Mouse (Mus musculus) midbrain, postnatal 0 days (tissue): ENCODE results near the gene 2900026A02Rik. TPM values are rescaled to one million over a fixed set of nuclear protein-coding genes. Genes with fewer than 3 reads are reported as not detected.

Experiments used
- ATAC-seq: fragments of 200-750 bp; cut with Nextera tagmentation; 2 replicates; pipeline ENCODE4 v1.8.0; 2017; ENCODE audit warnings: moderate number of reproducible peaks, mild to moderate bottlenecking, moderate TSS enrichment, moderate library complexity; ENCODE audit not compliant: low FRiP score
- DNase-seq: peaks from one replicate; pipeline ENCODE4 v3.0.0-alpha.2; 2015; ENCODE audit warnings: low spot score
- H3K27ac ChIP-seq: fragments of 300-500 bp; sonication (generic); 2 replicates; pipeline ENCODE4 v1.5.1; 2014; ENCODE audit warnings: low read depth, mild to moderate bottlenecking, low read length, mixed read lengths
- H3K27me3 ChIP-seq: fragments of 300-500 bp; sonication (generic); 2 replicates; pipeline ENCODE4 v1.6.1; 2014; ENCODE audit warnings: low read length, control low read depth, mixed read lengths; ENCODE audit not compliant: insufficient read depth
- H3K36me3 ChIP-seq: fragments of 300-500 bp; sonication (generic); 2 replicates; pipeline ENCODE4 v1.6.1; 2014; ENCODE audit warnings: low read length, control low read depth, mixed read lengths; ENCODE audit not compliant: insufficient read depth
- H3K4me1 ChIP-seq: fragments of 300-500 bp; sonication (generic); 2 replicates; pipeline ENCODE4 v1.6.1; 2014; ENCODE audit warnings: mild to moderate bottlenecking, control low read depth, antibody characterized with exemption, low read length, mixed read lengths; ENCODE audit not compliant: insufficient read depth
- H3K4me2 ChIP-seq: fragments of 300-500 bp; sonication (generic); 2 replicates; pipeline ENCODE4 v1.6.1; 2014; ENCODE audit warnings: low read depth, mild to moderate bottlenecking, low read length, mixed read lengths; ENCODE audit not compliant: poor library complexity, severe bottlenecking
- H3K4me3 ChIP-seq: fragments of 300-500 bp; sonication (generic); 2 replicates; pipeline ENCODE4 v1.5.1; 2014; ENCODE audit warnings: low read depth, mild to moderate bottlenecking, low read length, moderate library complexity
- H3K9ac ChIP-seq: fragments of 300-500 bp; sonication (generic); replicated peaks from 2 replicates; pipeline ENCODE4 v1.6.1; 2014; ENCODE audit warnings: mild to moderate bottlenecking, low read length, moderate library complexity, mixed read lengths; ENCODE audit not compliant: poor library complexity, severe bottlenecking
- H3K9me3 ChIP-seq: fragments of 300-500 bp; sonication (generic); 2 replicates; pipeline ENCODE4 v1.6.1; 2016; ENCODE audit warnings: low read length, control low read depth
- CTCF ChIP-seq: IDR thresholded peaks from 2 replicates; pipeline ENCODE4 v1.5.1; 2016; ENCODE audit warnings: antibody characterized with exemption, mild to moderate bottlenecking
- WGBS: fragments of 180-500 bp; shearing (Covaris S2); extraction: QIAGEN DNeasy Blood & Tissue Kit; methylation state at CpG from one replicate; pipeline ENCODE4 v1.1.7; 2014; 5-methylcytosine and 5-hydroxymethylcytosine counted together
- polyA plus RNA-seq: library from polyadenylated mRNA; unstranded; fragments of >200 nt; fragmentation: Nextera tagmentation; extraction: Ambion mirVana; gene quantifications from 2 replicates; pipeline ENCODE4 v1.2.1, GENCODE M21; 2015
- total RNA-seq: library from RNA; depleted of rRNA; stranded (reverse); fragments of >200 nt; gene quantifications from 2 replicates; pipeline ENCODE4 v1.2.3, GENCODE M21; 2014

Gene 2900026A02Rik
- total and polyA plus RNA-seq, 2 experiments from 2014 or later = 3.8 to 11.8 TPM

DNA sequence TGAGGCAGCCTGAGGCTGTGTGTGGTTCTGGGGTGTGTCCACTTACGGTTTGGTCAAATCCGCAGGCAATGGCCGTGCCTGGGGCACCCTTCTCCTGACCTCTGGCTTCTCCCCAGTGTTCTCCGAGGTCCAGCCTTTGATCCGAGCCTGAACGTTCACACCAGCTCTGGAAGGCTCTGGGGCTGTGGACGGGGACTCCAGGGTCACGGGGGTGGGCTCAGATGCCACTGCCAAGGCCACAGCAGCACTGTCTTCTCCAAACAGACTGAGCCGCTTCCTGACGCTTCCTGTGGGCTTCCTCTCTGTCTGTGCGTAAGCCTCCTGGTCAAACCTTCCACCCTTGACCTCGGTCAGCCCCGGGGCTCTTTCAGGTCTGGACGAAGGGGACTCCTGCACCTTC is 30.5 kb downstream of the 2900026A02Rik start:
- no peak overlapping the region for H3K4me3 ChIP-seq
- WGBS = 85% methylated on average over 14 of the region's 14 CpGs
- H3K9ac ChIP-seq = no peak overlapping the region
- H3K27me3 ChIP-seq = no peaks in the 10 kb centered on the region
- no peak overlapping the region for H3K4me2 ChIP-seq
- no peaks in the 10 kb centered on the region for H3K36me3 ChIP-seq
- DNase-seq (no peak), ATAC-seq (no peak)
- TF ChIP-seq CTCF = no peak
- no peaks in the 10 kb centered on the region for H3K9me3 ChIP-seq
- peaks cover 10% of the 10 kb centered on the region for H3K4me1 ChIP-seq
- H3K27ac ChIP-seq = no peak overlapping the region

DNA sequence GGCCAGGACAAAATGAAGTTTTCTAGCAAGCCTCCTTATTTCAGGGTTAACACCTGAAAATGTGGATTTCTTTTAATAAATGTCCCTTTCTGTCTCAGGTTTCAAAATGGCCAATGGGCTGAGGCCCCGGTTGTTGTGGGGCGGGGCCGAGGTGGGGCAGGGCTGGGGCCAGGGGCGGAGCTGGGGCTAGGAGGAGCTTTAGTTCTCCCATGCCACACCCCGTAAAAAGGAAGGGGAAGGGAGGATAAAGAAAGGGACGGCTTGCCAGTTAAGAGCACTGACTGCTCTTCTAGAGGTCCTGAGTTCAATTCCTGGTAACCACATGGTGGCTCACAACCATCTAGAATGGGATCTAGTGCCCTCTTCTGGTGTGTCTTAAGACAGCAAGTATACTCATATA is 39.6 kb downstream of the 2900026A02Rik start:
- Histone ChIP-seq H3K9me3 (no peaks in the 10 kb centered on the region), H3K9ac (no peak overlapping the region), H3K4me1 (no peaks in the 10 kb centered on the region), H3K36me3 (peaks cover 8% of the 10 kb centered on the region), H3K27me3 (no peaks in the 10 kb centered on the region), H3K4me3 (no peak overlapping the region), H3K4me2 (no peak overlapping the region), H3K27ac (no peak overlapping the region)
- TF ChIP-seq CTCF = peak; percentile 9; the same call in 1 of the 2 replicates
- DNase-seq (no peak), ATAC-seq (no peak)
- WGBS = 61% methylated on average over 6 of the region's 6 CpGs

DNA sequence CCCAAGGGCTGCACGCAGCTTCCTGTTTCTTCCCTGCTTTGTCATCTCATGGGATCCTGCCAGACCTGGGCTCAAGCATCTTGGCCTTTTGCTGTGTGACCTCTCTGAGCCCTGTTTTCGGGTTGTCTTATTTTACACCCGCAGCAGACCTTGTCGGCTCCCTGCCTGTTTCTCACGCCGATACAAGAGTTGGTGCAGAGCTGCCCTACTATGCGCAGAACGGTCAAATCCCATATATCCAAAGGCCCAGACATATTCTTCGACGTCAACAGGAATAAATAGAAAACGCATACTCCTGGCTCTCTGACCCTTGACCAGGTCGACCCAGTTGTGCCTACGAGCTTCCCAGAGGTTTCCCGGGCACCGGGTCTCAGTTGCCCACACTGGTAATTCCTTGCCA is 40.3 kb downstream of the 2900026A02Rik start:
- ATAC-seq = no peak
- no peaks in the 10 kb centered on the region for H3K4me1 ChIP-seq
- no peak for DNase-seq
- 82% methylated on average over 15 of the region's 15 CpGs for WGBS
- no peak overlapping the region for H3K4me2 ChIP-seq
- no peak overlapping the region for H3K9ac ChIP-seq
- H3K27ac ChIP-seq = peak overlapping the region; percentile 68; the same call in 1 of the 2 replicates
- H3K36me3 ChIP-seq = peaks cover 8% of the 10 kb centered on the region
- H3K27me3 ChIP-seq = no peaks in the 10 kb centered on the region
- no peak for TF ChIP-seq CTCF
- H3K4me3 ChIP-seq = no peak overlapping the region
- H3K9me3 ChIP-seq = no peaks in the 10 kb centered on the region

DNA sequence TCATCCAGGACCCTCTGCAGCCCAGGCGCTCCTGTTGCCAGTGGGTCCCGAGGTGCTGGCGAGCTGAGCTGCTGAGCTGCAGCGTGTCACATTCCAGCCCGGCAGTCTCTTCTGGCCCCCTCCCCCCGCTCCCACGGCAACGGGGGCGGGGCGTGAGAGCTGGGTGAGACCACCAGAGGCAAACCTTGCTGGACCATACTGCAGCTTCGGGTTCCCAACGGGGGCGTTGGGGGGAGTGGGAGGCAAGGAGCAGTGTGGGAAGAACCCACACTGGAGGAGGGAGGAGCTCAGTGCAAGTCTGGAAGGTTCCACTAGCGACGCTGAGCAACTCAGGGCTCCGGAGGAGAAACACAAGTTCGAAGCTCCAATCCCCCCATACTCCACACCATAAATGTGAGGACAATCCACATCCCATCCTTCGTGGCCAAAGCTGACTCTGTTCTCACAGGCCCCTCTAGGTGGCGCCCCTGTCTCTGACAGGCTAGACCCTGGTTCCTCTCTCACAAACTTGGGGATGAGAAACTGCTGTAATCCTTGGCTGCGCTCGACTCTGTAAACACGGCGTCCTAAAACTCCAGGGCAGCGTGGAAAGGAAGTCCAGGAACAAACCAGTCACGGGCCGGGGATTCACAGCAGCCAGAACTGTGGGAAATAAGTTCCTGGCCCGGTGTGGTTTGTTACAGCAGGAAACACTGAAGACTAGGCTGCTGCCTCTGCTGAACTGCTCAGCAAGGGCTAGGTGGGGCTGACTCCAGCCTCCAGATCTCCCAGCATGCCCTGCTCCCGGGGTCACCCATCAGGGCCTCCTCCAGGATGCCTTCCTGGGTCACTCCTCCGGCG is 41.0 kb downstream of the 2900026A02Rik start:
- Histone ChIP-seq H3K27me3 (no peaks in the 10 kb centered on the region), H3K4me2 (peak overlapping the region; percentile 48), H3K4me1 (no peaks in the 10 kb centered on the region), H3K36me3 (peaks cover 8% of the 10 kb centered on the region), H3K9me3 (no peaks in the 10 kb centered on the region), H3K9ac (0 out of 2 replicates have a peak overlapping the region, but pooled peaks have one; percentile 39), H3K27ac (peak overlapping the region; percentile 68), H3K4me3 (peak overlapping the region; percentile 20; the same call in 1 of the 2 replicates)
- WGBS = 6% methylated on average over 27 of the region's 30 CpGs
- DNase-seq (peak; percentile 92), ATAC-seq (peak; percentile 81)
- TF ChIP-seq CTCF = peak; percentile 92

DNA sequence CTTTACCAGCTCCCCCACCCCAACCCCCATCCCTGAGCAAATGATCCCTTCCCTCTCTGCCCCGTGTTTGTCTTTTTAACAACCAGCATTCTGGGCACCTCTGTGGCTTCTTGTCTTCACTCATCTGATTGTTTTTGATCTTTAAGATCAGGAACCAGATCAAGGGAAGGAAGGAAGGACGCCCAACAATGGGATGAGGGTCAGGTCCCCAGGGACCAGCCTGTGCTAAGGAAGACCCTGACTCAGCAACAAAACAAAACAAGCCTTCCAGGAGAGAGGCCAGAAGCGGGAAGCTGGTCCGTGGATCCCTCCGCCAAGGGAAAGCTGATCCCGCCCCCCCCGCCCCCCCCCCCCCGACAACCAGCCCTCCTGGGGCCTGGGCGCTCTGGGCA is 41.6 kb downstream of the 2900026A02Rik start:
- WGBS = 3% methylated on average over 8 of the region's 9 CpGs
- Histone ChIP-seq H3K27ac (peak overlapping the region; percentile 68), H3K9ac (0 out of 2 replicates have a peak overlapping the region, but pooled peaks have one; percentile 39), H3K4me1 (no peaks in the 10 kb centered on the region), H3K4me2 (peak overlapping the region; percentile 48), H3K36me3 (peaks cover 8% of the 10 kb centered on the region), H3K9me3 (no peaks in the 10 kb centered on the region), H3K4me3 (peak overlapping the region; percentile 20; the same call in 1 of the 2 replicates), H3K27me3 (no peaks in the 10 kb centered on the region)
- no peak for TF ChIP-seq CTCF
- no peak for DNase-seq
- no peak for ATAC-seq

DNA sequence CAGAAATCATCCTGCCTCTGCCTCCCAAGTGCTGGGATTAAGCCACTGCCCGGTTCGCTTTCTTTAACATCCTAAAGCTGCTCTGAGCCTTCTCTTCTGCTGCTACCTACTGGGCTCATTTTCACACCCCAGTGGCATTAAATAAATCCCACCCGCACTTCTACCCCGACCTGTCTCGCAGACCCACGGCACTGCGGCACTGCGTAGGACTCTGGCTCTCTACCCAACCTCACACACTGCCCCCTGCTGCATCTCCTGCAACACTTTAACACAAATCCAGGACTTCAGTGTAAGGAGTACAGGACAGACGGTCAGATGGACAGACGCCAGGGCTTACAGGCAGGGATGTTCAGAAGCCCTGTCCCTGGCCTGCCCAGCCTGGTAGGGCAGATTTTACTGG is 45.1 kb downstream of the 2900026A02Rik start:
- H3K4me3 ChIP-seq = no peak overlapping the region
- TF ChIP-seq CTCF = no peak; the same call in 1 of the 2 replicates
- ATAC-seq (no peak), DNase-seq (no peak)
- H3K36me3 ChIP-seq = no peaks in the 10 kb centered on the region
- H3K9ac ChIP-seq = no peak overlapping the region
- no peaks in the 10 kb centered on the region for H3K9me3 ChIP-seq
- H3K27me3 ChIP-seq = no peaks in the 10 kb centered on the region
- no peak overlapping the region for H3K4me2 ChIP-seq
- no peak overlapping the region for H3K27ac ChIP-seq
- WGBS = 89% methylated on average over 10 of the region's 10 CpGs
- H3K4me1 ChIP-seq = no peaks in the 10 kb centered on the region
